Mouse (Mus musculus) embryonic facial prominence, embryonic 13.5 days (tissue): ENCODE data around the gene Prkag1. TPM values are rescaled to one million over a fixed set of nuclear protein-coding genes. Genes with fewer than 3 reads are reported as not detected.

Experiments used
- ATAC-seq: fragments of 200-750 bp; cut with Nextera tagmentation; 2 replicates; pipeline ENCODE4 v1.8.0; 2017; ENCODE audit warnings: low read depth; ENCODE audit not compliant: insufficient number of reproducible peaks, insufficient read depth, low FRiP score, low TSS enrichment
- H3K27ac ChIP-seq: fragments of 300-500 bp; sonication (generic); 2 replicates; pipeline ENCODE4 v1.5.1; 2015; ENCODE audit warnings: moderate library complexity, mild to moderate bottlenecking, inconsistent platforms
- H3K27me3 ChIP-seq: fragments of 300-500 bp; sonication (generic); 2 replicates; pipeline ENCODE4 v1.6.1; 2015; ENCODE audit warnings: mild to moderate bottlenecking, inconsistent platforms
- H3K36me3 ChIP-seq: fragments of 300-500 bp; sonication (generic); 2 replicates; pipeline ENCODE4 v1.6.1; 2015; ENCODE audit warnings: mild to moderate bottlenecking, inconsistent platforms
- H3K4me1 ChIP-seq: fragments of 300-500 bp; sonication (generic); 2 replicates; pipeline ENCODE4 v1.6.1; 2015; ENCODE audit warnings: inconsistent platforms
- H3K4me2 ChIP-seq: fragments of 300-500 bp; sonication (generic); 2 replicates; pipeline ENCODE4 v1.6.1; 2015; ENCODE audit warnings: moderate library complexity, mild to moderate bottlenecking, inconsistent platforms
- H3K4me3 ChIP-seq: fragments of 300-500 bp; sonication (generic); 2 replicates; pipeline ENCODE4 v1.5.1; 2015; ENCODE audit warnings: mild to moderate bottlenecking, inconsistent platforms
- H3K9ac ChIP-seq: fragments of 300-500 bp; sonication (generic); 2 replicates; pipeline ENCODE4 v1.6.1; 2015; ENCODE audit warnings: mild to moderate bottlenecking, inconsistent platforms
- H3K9me3 ChIP-seq: fragments of 300-500 bp; sonication (generic); 2 replicates; pipeline ENCODE4 v1.6.1; 2016; ENCODE audit warnings: inconsistent platforms
- WGBS: fragments of 180-500 bp; shearing (Covaris S2); methylation state at CpG from one replicate; pipeline ENCODE4 v1.1.7; 2015; ENCODE audit warnings: mixed read lengths; 5-methylcytosine and 5-hydroxymethylcytosine counted together
- polyA plus RNA-seq: library from polyadenylated mRNA; unstranded; fragments of >200 nt; fragmentation: Nextera tagmentation; extraction: Ambion mirVana; gene quantifications from 2 replicates; pipeline ENCODE4 v1.2.1, GENCODE M21; 2015

Prkag1 gene
- polyA plus RNA-seq, 1 experiment from 2014 or later: 92.5 TPM

DNA sequence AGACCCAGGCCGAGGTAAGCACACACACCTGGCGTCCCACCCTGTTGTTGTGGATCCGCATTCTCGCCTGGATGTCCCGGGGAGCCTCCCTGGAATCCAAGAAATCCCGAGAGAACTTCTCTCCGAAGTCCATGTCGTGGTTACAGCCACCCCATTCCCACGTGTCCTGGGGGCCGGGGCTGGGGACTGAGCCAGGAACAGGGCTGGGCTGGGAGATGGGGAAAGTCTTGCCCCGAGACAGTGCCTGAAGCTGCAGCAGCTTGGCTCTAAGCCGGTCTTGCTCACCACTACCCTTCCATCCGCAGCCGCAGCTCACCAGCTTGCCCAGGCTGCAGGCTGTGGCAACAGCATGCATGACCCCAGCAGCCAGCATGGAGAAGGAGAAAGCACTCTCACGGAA is 57.2 kb downstream of the Prkag1 start:
- H3K4me3 ChIP-seq: peak overlapping the region; percentile 2; the same call in 1 of the 2 replicates
- peaks cover 52% of the 10 kb centered on the region for H3K4me1 ChIP-seq
- no peak overlapping the region for H3K27ac ChIP-seq
- peaks cover 99% of the 10 kb centered on the region for H3K27me3 ChIP-seq
- no peaks in the 10 kb centered on the region for H3K36me3 ChIP-seq
- H3K9ac ChIP-seq: no peak overlapping the region
- ATAC-seq: no peak
- no peaks in the 10 kb centered on the region for H3K9me3 ChIP-seq
- 9% methylated on average over 15 of the region's 15 CpGs for WGBS
- H3K4me2 ChIP-seq: peak overlapping the region; percentile 5; the same call in 1 of the 2 replicates

DNA sequence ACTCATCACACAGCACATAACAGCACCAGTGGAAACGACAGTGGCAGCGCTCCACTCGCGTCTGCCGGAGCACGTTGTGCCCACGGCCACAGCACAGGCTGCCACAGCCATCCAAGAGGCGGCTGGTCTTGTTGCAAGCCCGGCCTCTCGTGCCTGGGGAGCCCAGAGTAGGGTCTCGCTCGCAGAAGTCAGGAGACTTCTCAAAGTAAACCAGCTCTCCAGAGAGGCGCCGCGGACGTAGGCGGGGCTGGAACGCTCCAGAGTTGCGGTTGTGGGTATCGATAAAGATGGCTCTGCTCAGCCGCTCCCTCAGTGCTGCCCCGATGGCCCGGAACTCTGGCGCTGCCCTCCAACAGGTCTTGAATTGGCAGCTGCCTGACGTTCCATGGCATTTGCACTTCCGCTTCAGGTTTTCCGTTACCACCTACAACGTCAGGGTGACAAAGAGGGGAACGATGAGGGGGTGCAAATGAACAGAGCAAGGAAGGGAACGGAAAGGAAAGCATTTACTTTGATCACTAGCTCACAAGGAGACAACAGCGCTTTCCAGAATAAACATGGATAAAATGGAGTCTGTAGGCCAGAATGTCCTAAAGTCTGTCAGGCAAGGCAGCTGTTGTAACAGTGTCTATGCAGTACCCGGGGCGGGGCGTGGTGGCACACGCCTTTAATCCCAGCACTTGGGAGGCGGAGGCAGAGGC is 58.7 kb downstream of the Prkag1 start:
- WGBS: 4% methylated on average over 36 of the region's 36 CpGs
- peaks cover 89% of the 10 kb centered on the region for H3K27me3 ChIP-seq

DNA sequence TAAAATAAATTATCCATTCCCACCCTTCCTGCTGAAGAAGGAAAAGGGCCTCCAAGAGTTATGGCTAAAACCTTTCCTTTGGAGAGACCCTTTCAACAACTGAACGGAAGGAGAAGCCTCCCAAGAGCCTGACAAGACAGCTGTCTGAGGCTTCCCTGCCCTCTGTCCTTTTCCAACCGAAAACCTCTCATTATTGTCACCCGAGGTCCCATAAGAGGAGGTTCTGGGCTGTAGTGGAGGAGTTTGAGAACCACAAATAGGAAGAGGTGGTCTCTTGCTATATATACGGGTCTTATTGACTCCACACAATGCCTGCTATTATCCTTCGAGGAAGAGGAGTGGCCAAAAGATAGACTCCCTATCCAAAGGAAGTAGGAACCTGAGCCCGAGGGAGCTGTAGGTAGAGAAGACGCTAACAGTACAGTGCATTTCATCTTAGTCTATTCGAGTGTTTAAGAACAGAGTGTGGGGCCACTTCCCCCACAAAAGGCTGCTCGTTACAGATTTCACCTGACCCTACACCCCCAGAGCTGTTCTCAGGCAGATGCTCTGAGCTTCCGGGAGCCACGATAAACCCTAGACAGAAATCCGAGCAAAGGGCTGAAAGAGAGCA is 59.4 kb downstream of the Prkag1 start:
- no peaks in the 10 kb centered on the region for H3K36me3 ChIP-seq
- peaks cover 82% of the 10 kb centered on the region for H3K27me3 ChIP-seq
- 6% methylated on average over 12 of the region's 12 CpGs for WGBS
- H3K4me3 ChIP-seq: peak overlapping the region; percentile 36
- peak overlapping the region; percentile 63 for H3K4me2 ChIP-seq
- peaks cover 34% of the 10 kb centered on the region for H3K4me1 ChIP-seq
- H3K9ac ChIP-seq: no peak overlapping the region; the same call in 1 of the 2 replicates
- H3K9me3 ChIP-seq: no peaks in the 10 kb centered on the region
- H3K27ac ChIP-seq: no peak overlapping the region
- ATAC-seq: no peak

More for the DNA sequence above, 58.7 kb downstream of the Prkag1 start:
- H3K4me1 ChIP-seq: peaks cover 41% of the 10 kb centered on the region
- no peak overlapping the region; the same call in 1 of the 2 replicates for H3K27ac ChIP-seq
- no peaks in the 10 kb centered on the region for H3K9me3 ChIP-seq
- ATAC-seq: no peak
- H3K9ac ChIP-seq: peak overlapping the region; percentile 59
- H3K4me2 ChIP-seq: peak overlapping the region; percentile 63
- no peaks in the 10 kb centered on the region for H3K36me3 ChIP-seq
- H3K4me3 ChIP-seq: peak overlapping the region; percentile 36

DNA sequence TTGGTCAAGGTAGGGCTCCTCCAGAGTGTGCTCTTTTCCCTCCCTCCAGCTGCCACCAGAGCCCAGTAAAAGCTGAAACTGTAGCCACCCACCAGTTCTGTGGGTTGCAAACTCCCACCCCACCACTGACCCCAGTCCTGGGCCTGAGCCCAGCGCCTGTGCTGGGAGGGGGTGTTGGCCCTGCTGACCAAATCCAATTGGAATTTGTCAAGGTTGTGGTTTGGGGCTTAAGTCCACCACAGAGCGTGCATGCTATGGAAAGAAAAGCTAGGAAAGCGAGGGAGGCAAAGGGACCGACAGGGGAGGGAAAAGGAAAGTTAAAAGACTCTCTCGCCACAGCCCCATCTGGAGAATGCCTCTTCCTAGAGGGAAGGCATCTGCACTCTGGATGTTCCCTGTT is 63.1 kb downstream of the Prkag1 start:
- no peak overlapping the region for H3K4me2 ChIP-seq
- H3K9me3 ChIP-seq: no peaks in the 10 kb centered on the region
- H3K27ac ChIP-seq: no peak overlapping the region
- H3K9ac ChIP-seq: no peak overlapping the region
- ATAC-seq: no peak
- peaks cover 62% of the 10 kb centered on the region for H3K27me3 ChIP-seq
- H3K4me1 ChIP-seq: peaks cover 20% of the 10 kb centered on the region
- H3K36me3 ChIP-seq: no peaks in the 10 kb centered on the region
- no peak overlapping the region for H3K4me3 ChIP-seq
- WGBS: 22% methylated on average over 5 of the region's 5 CpGs

- H3K9ac ChIP-seq: no peak overlapping the region
- H3K4me1 ChIP-seq: peaks cover 20% of the 10 kb centered on the region
- no peak overlapping the region for H3K4me2 ChIP-seq
- H3K36me3 ChIP-seq: no peaks in the 10 kb centered on the region
- no peak for ATAC-seq
- H3K9me3 ChIP-seq: no peaks in the 10 kb centered on the region
- 65% methylated on average over 4 of the region's 4 CpGs for WGBS
- H3K27me3 ChIP-seq: peaks cover 39% of the 10 kb centered on the region
- no peak overlapping the region for H3K27ac ChIP-seq
- H3K4me3 ChIP-seq: no peak overlapping the region
Measured at GRCm38 (mm10) chr15:98765929-98766328, 65.4 kb downstream of the Prkag1 start.

Other genes with a start within 250 kb of the Prkag1 start
- 11.7 and 19.5 TPM in 2 replicates for gene Adcy6, start 221.4 kb downstream of the Prkag1 start, polyA plus RNA-seq
- gene Cacnb3, start 200.7 kb downstream of the Prkag1 start, polyA plus RNA-seq: 55.6 and 55.7 TPM in 2 replicates
- 34.5 and 35.4 TPM in 2 replicates for gene Ddx23, start 168.6 kb downstream of the Prkag1 start, polyA plus RNA-seq
- 0.50 and 0.59 TPM in 2 replicates for gene Rnd1, start 154.1 kb downstream of the Prkag1 start, polyA plus RNA-seq
- gene Ccdc65, start 123.3 kb downstream of the Prkag1 start, polyA plus RNA-seq: 0.94 and 1.3 TPM in 2 replicates
- 40.9 and 48.3 TPM in 2 replicates for gene Fkbp11, start 103.3 kb downstream of the Prkag1 start, polyA plus RNA-seq
- 44.1 and 44.6 TPM in 2 replicates for gene Arf3, start 68.3 kb downstream of the Prkag1 start, polyA plus RNA-seq
- gene Wnt10b, start 53.4 kb downstream of the Prkag1 start, polyA plus RNA-seq: 4.9 and 5.3 TPM in 2 replicates
- not detected in 2 replicates for gene Wnt1, start 41.7 kb downstream of the Prkag1 start, polyA plus RNA-seq
- 0.07 TPM in 1 of 2 replicates, not detected in the other for gene Ddn, start 22.0 kb downstream of the Prkag1 start, polyA plus RNA-seq
- 14.4 and 15.2 TPM in 2 replicates for gene Kmt2d, start 39.7 kb upstream of the Prkag1 start, polyA plus RNA-seq
- 22.9 and 23.4 TPM in 2 replicates for gene Rhebl1, start 63.0 kb upstream of the Prkag1 start, polyA plus RNA-seq
- 0.52 and 0.54 TPM in 2 replicates for gene Dhh, start 67.0 kb upstream of the Prkag1 start, polyA plus RNA-seq
- gene Lmbr1l, start 86.7 kb upstream of the Prkag1 start, polyA plus RNA-seq: 26.8 and 27.8 TPM in 2 replicates
- 1,422 and 1,651 TPM in 2 replicates for gene Tuba1b, start 103.0 kb upstream of the Prkag1 start, polyA plus RNA-seq
- gene Gm49450, start 122.0 kb upstream of the Prkag1 start, polyA plus RNA-seq: not detected in 2 replicates
- gene Tuba1a, start 122.2 kb upstream of the Prkag1 start, polyA plus RNA-seq: 1,291 and 1,480 TPM in 2 replicates
- gene Tuba1c, start 198.4 kb upstream of the Prkag1 start, polyA plus RNA-seq: 109 and 124 TPM in 2 replicates
- gene Prph, start 223.7 kb upstream of the Prkag1 start, polyA plus RNA-seq: 1.8 and 7.1 TPM in 2 replicates
- 30.9 and 41.1 TPM in 2 replicates for gene Troap, start 243.1 kb upstream of the Prkag1 start, polyA plus RNA-seq